Mouse (Mus musculus): ENCODE data around the gene Nectin2.

Nectin2 gene

DNA sequence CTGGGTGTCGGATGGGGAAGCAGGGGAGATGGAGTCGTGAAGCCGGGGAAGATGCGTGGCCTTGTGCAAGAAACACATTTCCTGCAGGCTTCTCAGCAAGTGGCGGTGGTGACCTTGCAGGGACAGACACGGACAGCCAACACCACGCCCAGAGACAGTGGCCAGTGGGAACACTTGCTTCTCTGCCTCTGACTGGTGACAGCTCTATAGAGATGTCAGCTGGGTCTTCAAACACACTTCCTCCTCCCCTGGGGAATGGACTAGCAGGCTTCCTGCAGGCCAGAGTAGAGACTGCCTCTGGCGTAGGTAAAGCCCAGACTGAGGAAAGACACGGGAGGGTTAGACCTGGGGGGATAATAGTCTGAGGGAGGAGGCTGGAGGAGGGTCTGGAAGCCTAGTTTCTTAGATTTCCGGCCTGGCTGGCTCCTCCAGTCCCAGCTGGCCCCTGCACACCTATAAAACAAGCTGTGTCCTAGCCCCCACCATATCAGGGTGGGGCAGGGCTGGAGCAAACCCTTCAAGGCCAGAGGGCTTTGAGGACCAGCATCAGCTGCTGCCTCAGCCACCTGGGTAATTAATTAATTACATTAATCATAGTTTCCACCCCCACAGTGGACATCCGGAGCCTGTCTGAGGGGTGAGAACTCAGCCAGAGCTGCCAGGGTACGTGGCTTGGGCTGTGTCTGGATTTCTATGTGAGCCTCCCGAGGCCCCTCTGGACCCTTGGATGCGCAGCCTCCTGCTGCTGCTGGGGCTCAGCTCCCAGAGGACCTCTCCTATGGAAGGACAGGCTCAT, 5.5 kb downstream of the Nectin2 start:
- 80% methylated on average over 14 of the region's 14 CpGs for WGBS

DNA sequence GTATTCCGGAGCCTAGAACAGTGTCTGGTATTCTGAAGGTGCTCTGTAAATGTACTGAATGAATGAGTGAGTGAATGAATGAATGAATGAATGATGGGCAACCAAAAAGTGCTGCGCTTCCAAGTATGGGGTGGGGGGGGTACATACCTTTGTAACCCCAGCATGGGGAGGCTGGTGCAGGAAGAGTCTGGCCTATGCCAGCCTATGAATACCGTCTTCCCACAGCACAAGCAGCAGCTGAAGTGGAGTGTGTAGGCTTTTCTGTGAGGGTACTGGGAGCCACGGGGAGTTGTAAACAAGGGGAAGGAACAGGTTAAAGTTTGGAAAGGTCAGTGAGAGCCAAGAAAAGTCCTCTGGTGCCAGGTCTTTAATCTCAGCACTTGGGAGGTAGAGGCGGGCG, 6.5 kb downstream of the Nectin2 start:
- WGBS, result 85% methylated on average over 6 of the region's 6 CpGs

DNA sequence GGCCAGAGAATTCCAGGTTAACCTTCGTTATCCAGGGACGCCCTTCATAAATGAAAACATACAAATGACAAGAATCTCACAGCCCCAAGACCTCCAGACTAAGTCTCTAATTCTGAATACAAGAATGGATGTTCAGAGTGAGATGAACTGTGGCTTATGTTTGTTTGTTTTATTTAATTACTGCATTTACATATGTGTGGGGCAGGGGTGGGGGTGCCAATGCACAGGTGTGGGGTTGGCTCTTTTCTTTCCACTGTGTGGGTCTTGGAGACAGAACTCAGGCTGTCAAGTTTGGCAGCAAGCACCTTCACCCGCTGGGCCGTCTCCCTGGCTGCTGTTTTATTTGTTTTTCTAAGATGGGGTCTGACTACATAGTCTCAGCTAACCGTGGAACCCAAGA, 7.8 kb downstream of the Nectin2 start:
- 72% methylated on average over 5 of the region's 5 CpGs for WGBS

DNA sequence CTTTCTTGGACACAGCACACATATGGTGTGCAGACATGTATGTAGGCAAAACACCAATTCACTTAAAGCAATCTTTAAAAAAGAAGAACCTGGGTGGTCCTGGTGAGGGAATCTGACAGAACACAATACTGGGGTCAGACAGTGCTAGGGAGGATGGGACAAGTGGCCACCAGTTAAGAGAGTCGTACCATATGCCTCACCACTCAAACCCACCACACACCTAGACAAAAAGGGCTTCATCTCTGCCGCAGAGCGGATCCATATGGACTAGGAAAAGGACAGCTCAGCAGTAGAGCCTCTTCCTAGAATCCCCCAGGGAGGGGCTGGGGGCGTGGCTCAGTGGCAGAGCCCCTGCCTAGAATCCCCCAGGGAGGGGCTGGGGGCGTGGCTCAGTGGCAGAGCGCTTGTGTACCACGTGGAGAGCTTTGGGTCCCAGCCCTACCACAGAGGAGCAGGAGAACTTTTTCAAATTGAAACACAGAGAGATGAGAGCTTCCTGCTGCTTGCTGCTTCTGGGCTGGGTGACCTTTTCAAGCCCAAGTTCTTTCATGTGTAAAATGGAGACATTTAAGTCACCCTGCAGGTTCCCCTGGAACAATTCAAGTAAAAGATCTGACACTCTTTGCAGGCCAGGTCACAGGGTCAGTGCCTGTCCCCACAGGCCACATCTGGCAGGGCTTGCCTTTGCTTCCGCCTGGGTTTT, 8.8 kb downstream of the Nectin2 start:
- 50% methylated on average over 8 of the region's 8 CpGs for WGBS

DNA sequence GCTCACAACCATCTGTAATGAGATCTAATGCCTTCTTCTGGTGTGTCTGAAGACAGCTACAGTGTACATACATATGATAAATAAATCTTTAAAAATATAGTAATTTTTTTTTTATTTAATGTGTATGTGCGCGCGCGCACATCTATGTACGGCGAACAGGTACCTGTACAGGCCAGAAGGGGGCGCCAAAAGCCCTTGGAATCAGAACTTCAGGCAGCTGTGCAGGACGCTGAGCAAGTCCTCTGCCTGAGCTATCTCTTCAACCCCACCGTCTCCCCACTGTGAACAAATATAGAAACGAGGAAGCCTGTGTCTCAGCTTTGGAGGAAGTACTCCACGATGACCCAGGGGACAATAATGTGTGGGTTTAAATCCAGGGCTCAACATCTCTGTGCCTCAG, 10.0 kb downstream of the Nectin2 start:
- WGBS, result 82% methylated on average over 11 of the region's 11 CpGs

DNA sequence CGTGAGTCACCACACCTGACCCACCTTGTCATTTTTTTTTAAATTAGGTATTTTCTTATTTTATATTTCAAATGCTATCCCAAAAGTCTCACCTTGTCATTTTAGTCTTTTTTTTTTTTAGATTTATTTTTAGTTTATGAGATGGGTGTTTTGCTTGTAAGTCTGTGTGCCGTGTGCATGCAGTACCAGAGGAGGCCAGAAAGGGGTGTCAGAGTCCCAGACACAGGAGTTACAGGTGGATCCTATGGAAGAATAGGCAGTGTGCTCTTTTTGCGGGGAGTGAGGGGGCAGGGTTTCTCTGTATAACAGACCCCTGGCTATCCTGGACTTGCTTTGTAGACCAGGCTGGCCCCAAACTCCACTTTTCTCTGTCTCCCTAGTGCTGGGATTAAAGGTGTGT, 11.5 kb downstream of the Nectin2 start:
- WGBS, result 93% methylated on average over 3 of the region's 3 CpGs

DNA sequence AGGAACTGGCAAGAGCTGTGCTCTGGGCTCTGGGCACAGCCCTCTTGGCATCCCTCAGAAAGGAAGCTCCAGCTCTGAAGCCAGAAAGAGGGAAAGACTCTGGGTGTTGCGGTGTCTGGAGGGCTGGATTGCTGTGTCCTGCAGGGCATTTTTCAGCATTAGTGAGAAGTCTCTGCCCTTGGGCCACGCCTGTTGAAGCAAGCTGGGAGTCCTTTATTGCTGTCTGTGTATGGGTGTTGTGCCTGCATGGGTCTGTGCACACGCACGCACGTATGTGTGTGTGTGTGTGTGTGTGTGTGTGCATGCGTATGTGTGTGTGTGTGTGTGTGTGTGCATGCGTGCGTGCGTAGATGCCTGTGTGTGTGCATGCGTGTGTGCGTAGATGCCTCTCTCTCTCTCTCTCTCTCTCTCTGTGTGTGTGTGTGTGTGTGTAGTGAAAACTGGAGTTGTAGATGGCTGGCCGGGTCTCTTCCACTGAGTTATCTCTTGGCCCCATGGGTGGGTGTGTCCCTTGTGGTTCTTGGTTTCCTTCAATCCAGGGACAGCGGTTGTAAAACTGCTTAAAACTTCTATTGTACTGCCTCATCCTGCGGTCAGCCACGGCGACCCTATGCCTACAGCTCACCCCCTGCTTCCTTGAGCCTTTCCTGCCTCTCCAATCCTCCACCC, 13.8 kb downstream of the Nectin2 start:
- 90% methylated on average over 16 of the region's 16 CpGs for WGBS

DNA sequence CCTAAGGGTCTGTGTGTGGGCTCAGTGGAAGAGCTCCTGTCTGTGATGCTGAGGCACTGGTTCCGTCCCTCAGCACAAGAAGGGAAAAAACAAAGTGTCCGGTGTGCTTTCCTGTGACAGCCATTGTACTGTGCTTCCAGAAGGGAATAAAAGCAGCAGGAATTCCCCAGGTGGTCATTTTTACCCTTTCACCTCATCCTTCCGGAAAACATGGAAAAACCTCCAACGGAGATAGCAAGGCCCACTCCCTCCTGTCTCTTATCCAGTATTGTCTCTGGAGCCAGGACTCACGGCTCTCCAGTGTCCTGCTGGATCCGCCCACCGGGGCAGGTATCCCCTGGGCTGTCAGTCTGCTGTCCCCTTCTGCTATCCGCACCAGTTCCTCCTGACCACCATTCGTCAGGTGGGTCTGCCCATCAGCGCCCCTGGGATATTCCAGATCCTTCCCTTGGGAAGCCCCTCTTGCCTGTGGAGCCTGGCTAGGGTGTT, 16.1 kb downstream of the Nectin2 start:
- WGBS, result 85% methylated on average over 10 of the region's 10 CpGs

DNA sequence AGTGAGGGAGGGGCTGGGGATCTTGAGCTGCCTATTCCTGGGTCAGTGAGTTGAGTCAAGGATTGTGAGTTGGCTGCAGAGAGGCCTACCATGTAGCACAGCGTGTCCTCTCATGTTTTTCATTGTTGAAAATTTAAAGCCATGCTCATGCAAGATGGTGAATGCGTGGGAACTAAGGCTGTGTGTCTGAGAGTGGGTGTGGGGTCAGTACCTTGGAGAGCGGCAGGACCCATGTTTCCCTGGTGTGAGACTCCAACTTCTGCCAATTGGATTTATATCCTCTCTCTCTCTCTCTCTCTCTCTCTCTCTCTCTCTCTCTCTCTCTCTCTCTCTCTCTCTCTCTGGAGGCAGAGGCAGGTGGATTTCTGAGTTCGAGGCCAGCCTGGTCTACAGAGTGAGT, 23.7 kb downstream of the Nectin2 start:
- WGBS, result 93% methylated on average over 4 of the region's 4 CpGs

DNA sequence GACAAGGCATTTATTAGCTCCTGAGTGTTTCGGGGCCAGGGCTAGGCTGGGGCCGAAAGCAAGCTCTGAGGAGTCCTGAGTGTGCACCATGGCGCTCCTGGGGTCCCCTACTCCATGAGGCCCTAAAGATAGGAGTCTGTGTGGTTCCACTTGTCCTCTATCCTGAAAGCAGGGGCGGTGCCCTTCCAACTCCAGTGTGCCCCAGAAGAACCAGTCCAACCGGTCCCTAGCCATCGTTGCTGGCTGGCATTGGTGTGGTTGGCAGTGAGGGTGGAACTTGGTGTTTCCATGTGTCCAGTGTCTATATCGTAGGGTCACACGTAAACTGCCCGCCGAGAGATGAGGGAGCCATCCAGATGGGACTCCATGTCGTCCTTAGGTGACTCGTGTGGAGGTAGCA, 26.1 kb downstream of the Nectin2 start:
- 95% methylated on average over 12 of the region's 12 CpGs for WGBS

DNA sequence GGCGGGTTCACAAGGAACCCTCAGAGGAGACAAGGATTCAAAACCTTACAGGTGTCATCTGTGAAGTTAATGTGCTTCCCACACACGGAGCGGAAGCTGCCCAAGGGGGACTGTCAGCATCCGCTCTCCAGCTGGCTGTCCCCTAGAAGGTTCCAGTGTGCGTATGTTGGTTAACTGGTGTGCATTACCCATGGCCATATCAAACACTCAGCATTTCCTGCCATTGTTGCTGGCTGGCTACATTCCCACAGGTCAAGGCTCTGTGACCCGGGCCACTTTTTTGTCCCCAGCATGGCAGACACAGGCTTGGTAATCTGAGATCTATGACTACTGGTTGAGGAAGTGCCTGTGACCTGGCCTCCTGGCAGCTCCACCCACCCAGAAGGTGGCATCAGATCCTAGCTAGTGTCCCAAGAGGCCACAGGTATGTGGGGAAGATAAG, 27.5 kb downstream of the Nectin2 start:
- 79% methylated on average over 6 of the region's 6 CpGs for WGBS

DNA sequence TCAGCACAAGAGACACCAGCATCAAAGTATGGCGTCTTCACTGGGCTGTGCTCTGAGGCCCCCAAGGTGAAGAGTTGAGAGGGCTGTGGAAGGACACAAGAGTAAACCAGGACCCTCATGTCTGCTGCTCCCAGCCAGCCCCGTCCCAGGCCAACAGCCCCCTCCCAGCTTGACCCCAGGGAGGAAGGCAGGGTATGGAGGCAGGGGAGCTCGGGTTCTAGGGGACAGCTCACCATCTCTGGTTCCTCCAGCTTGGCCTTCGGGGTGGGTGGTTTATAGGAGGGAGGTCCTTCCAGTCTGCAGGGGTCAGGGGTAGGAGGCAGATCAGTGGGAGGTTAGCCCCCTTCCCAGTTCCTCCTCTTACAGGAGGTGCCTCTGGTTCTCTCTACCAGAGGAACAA, 31.1 kb downstream of the Nectin2 start:
- 94% methylated on average over 4 of the region's 4 CpGs for WGBS

DNA sequence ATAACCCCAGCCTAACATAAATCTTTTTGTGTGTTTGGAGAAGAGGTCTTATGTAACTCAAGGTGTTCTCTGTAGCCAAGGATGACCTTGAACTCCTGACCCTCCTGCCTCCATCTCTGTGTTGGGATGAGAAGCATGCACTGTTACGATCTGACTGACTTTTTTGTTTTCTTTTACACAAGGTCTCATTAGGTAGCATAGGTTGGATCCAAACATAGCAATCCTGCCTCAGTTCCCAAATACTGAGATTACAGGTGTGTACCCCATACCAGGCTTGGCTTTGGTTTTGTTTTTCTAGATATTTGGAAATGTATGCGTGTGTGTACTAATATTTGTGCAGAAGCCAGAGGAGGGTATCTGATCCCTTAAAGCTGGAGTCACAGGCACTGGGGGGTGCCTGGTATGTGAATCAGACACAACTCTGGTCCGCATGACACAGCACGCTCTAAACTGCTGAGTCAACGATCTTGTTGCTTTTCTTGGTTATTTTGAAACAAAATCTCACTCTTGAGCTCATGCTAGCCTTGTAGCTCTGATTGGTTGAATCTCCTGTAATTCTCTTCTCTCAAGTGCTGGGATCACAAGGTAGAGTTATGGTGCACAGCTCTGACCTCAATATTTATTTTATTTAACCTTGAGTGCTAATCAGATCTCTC, 31.9 kb downstream of the Nectin2 start:
- 87% methylated on average over 5 of the region's 5 CpGs for WGBS

DNA sequence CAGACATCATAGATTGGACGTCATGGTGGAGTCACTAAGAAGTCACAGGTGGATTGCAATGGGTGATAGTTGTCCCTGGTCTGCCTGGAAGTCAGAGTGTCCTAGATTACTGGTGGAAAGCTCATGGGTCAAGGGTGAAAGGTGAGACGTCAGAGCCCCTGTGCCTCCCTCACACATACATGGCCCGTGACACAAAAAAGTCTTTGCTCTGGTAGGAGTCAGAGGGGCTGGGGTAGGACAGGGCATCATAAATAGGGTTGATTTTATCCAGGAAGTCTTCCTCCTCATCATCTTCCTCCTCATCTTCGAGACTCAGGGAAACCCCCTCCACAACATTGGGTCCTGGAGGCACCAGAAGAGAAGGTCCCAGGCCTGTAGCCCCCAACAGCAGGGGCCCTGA, 32.9 kb downstream of the Nectin2 start:
- 91% methylated on average over 4 of the region's 4 CpGs for WGBS

DNA sequence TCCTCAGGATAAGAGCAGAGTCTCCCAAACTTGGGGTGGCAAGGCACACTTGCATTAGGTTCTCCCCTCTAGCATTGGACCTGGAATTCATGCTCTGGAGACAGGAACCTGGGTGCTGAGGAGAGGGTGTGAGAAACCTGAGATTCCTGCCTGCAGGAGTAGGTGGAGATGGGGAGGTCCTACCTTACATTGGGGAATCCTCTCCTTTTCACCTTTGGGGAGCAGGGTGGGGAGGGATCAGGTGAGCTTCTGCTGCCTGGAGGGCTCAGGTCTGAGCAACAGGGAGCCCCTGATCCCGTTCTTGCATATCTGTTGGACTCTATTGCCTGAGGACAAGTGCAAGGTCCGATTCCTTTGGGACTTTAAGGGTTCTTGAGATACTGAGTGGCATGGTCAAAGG, 33.5 kb downstream of the Nectin2 start:
- 96% methylated on average over 2 of the region's 2 CpGs for WGBS

DNA sequence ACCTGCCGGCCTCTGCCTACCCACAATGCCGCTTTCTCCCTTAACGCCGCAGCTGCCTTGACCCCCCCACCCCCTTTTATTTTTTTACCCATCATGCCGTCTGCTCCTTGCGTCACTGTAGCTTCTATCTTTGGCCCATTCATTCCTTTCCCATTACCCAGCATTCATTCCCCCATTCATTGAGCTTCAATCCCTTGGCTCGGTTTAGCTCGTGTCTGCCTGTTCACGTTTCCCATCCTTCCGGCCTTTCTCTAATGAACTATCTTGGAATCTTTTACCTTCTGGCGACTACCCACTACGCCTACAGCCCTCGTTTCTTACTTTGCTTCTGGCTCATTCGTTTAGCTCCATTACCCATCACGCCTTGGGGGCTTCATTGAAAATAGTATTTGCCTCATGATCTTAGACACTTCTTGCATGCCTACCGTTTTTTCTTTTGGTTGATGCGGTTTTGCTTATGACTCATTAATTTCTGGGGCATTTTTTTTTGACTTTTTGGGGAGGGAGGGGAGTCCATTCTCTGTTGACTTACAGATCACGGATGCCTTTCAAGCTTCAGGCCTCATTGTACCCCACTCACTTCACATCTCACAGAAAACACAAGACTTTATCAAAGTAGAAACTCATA, 34.1 kb downstream of the Nectin2 start:
- 2% methylated on average over 18 of the region's 18 CpGs for WGBS

DNA sequence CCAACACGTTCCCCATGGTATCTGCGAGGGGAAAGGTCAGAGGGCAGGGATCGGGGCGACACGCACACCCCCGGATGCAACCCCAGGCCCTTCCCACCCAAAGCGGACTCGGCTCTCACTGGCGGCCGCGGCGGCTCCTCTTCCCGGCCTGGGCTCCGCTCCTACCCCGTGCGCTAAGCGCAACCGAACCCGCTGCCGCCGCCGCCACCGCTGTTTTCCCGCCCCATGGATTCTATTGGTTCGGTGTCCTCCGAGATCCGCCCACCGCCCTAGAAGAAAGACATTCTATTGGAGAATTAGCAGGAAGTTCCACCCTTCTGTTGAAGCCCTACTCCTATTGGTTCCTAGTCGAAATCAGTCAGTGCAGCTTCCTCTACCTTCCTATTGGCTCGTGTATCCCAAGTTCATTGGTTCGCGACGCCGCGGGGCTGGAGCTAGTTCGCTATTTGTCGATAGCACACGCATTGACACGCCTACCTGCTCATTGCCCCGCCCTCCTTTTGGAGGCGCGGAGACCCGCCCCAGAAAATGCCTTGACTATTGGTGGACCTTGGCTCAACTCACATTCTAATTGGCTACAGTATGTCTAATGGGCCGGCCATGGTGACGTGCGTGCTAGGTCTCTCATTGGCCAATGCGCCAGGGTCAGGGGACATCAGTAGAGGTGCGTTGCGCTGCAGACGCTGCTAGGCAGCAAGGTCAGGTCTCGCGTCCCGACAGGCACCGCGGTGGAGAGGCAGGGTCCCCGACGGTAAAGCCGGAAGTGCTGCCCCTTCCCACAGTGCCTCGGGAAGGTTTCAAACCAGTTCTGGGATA, 34.8 kb downstream of the Nectin2 start, which contains the start of gene Tomm40:
Gene Tomm40 (minus strand): TSS at position 200 of the 816 bp plus-strand sequence.
- under 1% methylated on average over 59 of the region's 59 CpGs for WGBS

DNA sequence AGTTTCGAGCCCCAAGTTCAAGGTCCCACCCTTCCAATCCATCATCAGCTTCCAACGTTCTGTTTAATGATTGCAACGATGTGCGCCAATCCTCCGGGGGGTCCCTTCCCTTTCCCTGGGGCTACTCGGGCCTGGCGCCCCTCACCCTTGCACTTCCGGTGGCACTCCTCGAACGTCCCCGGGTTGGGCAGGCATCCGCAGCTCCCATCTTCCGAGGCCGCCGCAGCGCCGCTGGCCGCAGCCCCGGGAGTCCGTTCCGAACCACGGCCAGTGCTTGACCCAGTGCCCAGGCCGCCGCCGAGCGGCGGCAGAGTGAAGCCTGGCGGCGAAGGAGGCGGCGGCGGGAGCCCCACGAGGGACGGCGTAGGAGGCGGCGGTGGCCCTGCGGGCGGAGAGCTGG, 35.4 kb downstream of the Nectin2 start:
- under 1% methylated on average over 39 of the region's 39 CpGs for WGBS

DNA sequence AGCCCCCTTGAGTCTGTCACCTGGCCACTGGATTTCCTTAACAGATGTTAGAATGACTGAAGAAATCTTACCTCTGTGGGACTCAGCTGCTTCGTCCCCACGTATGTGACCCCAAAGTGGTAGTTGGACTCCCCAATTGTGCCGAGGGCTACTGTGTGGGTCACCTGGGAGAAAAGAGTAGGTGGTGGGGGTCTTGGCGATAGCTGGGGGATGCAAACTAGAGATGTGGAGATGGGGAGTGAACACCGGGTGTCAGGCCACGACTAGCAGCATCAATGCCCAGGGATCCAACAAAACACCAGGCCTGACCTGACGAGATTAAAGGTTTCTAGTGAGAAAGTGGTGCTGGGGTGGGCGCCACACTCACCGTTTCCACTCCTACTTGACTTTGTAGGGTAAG, 36.7 kb downstream of the Nectin2 start:
- 88% methylated on average over 9 of the region's 9 CpGs for WGBS

DNA sequence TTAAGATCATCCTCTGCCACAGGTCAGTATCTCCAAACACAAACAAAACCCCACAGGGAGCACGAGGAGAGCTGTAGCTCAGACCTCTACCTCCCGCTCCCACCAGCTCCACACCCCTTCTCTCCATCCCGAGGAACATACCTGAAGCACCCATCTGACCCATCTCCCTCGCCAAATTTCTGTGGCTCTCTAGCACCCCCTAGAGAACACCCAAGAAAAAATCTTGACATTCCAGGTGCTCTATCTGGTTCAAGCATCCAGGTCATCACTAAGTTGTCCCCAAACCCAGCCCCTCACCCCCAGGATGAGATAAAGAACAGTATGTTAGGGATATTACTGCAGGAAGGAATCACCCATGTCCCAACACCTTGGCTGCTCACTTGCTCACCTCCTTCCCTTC, 37.1 kb downstream of the Nectin2 start:
- 43% methylated on average over 4 of the region's 4 CpGs for WGBS

DNA sequence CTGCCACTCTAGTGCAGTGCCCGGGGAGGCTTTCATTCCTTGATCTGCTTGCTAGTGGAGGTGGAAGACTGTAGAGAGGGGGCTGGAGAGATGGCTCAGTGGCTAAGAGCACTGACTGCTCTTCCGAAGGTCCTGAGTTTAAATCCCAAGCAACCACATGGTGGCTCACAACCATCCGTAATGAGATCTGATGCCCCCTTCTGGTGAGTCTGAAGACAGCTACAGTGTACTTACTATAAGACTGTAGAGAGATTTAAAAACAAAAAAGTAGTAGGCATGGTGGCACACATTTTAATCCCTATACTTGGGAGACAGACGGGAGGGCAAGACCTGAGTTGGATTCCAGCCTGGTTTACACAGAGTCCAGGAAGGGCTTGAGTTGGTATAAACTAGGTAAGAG, 37.9 kb downstream of the Nectin2 start:
- WGBS, result 35% methylated on average over 4 of the region's 4 CpGs

Data from cerebral cortex, adult 2 months (tissue).